Mouse (Mus musculus) testis, adult 2 months (tissue): ENCODE results near the gene Agl.

Experiments used
- CTCF ChIP-seq: fragments of 200-500 bp; IDR thresholded peaks from 2 replicates; pipeline ENCODE4 v1.5.1; 2012; ENCODE audit warnings: low read depth, mild to moderate bottlenecking, inconsistent platforms, low read length, moderate library complexity; ENCODE audit not compliant: control insufficient read depth, insufficient read depth, insufficient replicate concordance
- POLR2A ChIP-seq: fragments of 200-500 bp; IDR thresholded peaks from 2 replicates; pipeline ENCODE4 v1.6.1; 2012; ENCODE audit warnings: low read depth, mild to moderate bottlenecking, inconsistent platforms, low read length, moderate library complexity; ENCODE audit not compliant: control insufficient read depth

DNA sequence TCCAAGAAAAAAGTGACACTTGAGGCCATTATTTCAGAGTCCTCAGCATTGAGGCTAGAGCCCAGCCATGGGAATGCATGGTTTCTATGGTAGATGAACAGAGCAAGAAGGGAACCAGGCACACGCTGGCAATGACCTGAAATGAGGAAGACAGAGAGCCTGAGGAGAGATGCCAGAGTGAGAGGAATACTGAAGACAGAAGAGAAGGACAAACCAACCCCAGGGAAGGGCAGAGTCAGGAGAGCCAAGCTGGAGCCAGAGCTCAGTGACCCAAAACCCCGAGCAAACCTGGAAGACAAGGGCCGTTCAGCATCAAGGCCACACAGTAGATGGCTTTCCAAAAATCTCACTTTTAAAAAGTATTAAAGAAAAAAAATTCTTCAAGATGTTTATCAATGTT, 2.1 kb downstream of the Agl start:
- TF ChIP-seq CTCF (no peak), POLR2A (no peak)
